Mouse (Mus musculus): ENCODE measurements around the gene Pgpep1l.
A peak's percentile ranks its signal among the peaks of the same experiment; 100 is the strongest.

The Pgpep1l gene

DNA sequence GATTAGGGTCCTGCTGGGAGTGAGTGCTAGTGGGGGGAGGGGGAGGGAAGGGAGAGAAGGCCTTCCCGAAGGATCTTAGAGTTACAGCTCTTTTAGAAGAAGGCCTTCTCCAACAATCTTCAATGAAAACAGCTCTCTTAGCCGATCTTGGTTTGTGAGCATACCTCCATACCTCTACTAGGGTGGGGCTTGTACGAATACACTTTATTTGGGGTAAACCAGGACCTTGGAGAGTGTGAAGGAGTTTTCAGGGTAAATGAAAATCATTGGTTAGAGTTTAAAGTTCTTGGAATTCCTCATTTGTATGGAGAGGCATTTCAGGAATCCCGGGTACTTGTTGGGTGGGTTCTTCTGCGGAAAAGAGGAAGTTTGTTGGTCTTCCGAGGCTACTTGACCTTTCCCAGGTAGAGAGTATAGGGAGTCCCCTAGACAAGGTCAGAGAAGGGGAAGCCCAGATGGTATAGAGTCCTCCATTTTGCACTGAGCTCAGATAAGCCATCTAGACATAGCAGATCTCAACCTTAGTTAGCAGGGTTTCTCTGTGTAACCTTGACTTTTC lies 4.4 kb downstream of the Pgpep1l start:
- no peak for DNase-seq (ENCODE audit: low spot score)

DNA sequence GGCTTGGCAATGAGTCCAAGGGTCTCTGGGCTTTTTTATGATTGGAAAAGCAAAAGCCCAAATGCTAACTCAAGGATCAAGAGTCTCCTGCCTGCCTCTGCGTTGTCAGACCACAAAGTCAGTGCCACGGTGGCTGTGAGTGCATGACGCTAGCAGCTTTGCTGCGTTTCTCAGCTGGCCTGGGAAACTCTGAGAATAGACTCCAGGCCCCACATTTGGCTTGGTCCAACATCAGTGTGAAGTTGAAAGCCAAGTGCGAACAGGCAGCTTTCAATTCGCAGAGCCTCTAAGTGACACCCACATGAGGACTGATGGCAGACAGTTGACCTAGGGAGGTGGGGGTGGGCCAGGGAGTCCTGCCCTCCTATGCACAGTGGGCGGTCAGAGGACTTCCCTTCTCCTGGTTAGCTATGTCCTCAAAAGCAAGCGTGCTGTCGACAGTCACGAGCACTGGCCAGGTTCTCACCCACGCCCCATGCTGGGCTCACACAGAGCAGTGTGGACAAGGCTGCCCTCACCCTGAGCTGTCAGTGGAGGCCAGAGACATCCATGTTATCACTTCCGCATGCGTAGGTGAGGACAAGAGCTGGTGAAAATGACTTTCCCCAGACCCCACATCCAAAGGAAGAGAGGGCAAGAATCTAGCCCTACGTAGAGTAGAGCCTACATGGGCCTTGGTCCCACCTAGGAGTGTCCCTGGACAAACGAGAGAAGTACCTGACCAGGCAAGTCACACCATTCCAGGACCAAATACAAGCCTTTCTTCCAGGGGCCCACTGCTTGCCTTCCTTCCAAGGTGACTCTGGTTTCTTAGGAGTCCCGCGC lies 5.5 kb downstream of the Pgpep1l start:
- no peak for DNase-seq (ENCODE audit: low spot score)

DNA sequence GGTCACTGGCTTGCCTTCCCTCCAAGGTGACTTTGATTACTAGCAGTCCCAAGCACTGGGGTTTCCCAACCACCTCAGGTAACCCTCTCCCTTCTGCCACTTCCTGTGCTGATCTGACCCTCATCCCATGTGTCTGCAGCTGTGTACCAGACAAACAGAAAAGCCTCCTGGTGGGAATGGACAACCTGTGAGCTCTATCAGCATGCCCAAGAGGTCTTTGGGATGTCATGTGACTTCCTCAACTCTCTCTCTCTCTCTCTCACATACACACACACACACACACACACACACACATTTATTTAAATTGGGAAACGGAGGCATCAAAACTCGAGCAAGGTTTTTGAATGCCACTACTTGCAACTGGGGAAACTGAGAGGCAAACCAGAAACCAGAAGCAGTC lies 6.3 kb downstream of the Pgpep1l start:
- no peak for DNase-seq (ENCODE audit: low spot score)

DNA sequence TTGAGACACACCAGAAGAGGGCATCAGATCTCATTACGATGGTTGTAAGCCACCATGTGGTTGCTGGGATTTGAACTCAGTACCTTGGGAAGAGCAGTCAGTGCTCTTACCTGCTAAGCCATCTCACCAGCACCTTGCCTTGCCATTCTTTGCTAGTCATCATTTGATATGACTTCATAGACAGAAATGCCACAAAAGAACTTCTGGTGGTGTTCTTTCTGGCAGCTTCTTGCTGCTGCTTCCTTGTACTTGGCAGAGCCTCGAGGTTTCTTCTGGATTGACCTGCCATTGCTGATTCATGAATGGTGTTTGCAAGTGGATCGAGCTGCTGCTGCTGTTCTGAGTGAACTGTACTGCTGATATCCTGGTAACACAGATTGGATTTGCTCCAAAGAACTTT lies 13.1 kb downstream of the Pgpep1l start:
- DNase-seq (ENCODE audit: low spot score) = no peak

DNA sequence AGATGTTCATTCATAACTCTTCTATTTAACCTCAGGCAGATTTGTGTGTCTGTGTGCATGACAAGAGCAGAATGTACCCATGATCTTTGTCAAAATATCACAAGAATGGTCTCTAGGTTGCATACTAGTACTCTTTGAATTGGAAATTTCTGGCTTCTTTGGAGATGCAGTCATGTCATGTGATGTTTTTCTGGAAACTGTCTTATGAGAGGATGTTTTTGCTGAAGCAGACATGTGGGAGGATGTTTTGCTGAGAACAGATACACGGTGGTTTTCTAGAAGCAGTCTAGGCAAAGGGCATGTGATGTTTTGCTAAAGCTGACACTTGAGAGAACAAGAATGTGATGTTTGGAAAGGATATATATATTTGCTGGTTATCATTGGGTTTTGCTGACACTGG lies 13.6 kb downstream of the Pgpep1l start:
- no peak for DNase-seq (ENCODE audit: low spot score)

DNA sequence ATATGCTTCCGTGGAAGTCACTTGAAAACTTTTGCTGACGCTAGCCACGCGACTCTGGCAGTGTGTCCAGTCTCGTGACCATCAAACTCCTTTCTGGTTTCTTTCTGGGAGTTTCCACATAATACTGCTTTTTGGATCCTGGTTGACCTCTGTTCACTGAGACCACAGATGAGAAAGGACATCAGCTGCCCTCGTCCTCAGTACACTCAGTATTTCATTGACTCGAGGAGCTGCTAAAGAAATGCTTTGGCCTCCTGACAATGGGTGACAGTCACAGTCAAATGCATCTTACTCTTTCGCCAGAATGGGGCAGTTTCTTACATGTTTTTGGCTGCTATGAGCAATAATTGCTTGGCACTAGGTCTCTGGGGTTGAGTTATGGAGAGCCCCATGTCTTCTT lies 17.8 kb downstream of the Pgpep1l start:
- DNase-seq (ENCODE audit: low spot score) = no peak

DNA sequence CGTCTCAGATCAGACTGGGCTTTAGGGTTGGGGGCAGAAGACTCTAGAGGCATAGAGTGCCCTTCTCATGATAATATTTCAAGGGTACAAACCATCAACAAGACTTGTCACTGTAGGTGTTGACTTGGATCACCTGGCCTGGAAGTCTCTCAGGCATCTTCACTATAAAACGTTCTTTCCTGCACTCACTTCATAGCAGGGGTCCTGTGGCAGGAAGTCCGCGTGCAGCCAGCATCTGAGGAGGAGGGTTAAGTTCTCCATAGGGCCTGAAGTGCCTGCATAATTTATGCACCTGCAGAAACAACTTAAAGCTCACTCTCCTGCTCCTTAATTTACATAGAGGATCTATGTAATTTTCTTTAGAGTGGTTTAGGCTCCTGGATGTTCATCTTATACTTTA lies 18.4 kb downstream of the Pgpep1l start:
- no peak for DNase-seq (ENCODE audit: low spot score)

DNA sequence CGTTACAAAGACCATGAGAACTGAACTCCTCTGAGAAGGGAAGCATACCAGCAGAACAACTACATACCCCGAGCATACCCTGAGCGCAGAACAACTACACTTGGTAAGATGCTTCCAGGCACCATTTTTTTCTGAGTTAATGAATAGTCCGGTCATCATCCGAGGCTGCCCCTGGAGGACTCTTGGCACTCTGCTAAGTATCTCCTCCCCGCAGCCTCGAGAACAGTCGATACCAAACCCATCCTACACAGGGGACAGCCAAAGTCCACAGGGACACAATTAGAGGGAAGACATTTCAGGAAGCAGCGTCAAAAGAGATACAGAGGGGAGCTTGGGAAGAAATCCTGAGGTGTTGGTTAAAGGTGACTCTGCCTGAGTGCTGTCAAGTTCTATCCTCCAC lies 22.8 kb downstream of the Pgpep1l start:
- no peak for DNase-seq (ENCODE audit: low spot score)

DNA sequence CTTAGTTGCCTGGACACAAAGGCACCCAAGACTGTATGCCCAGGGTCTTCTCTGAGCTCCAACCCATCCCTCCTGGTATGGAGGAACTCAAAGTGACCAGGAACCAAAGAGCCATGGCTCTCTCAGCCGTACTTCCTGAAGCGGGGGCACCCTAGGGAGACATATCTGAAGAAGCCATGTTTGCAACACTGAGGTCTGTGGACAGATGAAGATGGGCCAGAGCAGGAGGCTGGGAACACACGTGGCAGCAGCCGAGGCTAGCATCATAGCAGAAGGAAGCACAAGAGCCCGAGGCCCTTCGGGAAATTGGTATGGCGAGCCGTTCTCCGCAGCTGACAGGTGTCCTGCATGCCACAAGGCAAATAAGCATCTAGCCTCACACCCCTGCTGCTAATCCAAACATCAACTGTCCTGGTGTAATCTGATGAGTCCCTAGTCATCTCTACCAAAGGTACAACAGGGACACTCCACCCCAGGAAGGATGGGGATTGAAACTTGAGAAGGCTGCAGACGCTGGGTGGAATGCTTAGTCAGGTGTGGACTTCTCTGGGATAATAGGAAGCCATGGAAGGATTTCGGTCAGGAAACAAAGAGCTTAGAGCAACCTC lies 24.7 kb downstream of the Pgpep1l start:
- peak; percentile 12 for DNase-seq (ENCODE audit: low spot score)

DNA sequence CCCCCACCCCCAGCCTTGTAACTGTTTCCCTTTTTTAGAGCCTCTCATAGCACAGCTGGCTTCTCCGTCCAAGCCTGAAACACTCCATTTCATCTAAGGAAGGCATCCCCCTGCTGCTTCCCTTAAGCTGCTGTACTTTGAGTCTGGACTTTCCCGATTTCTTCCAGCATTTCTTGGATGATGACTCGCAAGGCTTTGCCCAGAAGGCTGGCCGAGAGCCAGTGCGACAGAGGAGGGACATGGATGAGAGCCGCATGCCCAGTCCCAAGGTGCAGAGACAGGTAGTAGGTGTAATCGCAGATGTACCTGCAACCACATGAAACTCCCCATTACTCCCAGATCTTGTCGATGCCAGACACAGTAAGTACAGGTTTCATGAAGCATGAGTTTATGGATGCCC lies 27.2 kb downstream of the Pgpep1l start:
- DNase-seq (ENCODE audit: low spot score) = no peak

DNA sequence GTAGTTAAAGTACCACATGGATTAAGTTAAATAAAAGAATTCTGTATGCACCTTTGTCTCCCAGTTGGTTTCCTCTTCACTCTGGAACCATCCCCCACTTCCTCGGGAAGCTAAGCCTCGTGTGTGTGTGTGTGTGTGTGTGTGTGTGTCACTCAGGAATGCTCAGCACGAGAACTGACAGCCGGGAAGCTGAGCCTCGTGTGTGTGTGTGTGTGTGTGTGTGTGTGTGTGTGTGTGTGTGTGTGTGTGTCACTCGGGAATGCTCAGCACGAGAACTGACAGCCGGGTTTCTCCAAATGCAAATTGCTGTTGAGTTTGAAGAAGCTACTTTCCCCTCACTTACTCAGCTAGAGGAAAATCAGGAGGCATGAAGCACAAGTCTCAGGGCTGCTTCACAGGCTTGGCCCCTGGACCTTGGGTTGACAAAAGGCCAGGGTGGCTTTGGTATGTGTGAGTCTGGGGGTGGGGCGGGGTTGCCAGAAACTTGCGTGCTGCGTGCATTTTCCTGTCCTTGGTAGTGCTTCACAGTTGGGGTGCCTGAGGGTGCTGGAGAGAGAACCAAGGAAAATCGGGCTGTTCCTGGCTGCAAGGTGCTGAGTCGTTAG lies 30.3 kb downstream of the Pgpep1l start:
- DNase-seq (ENCODE audit: low spot score) = peak; percentile 63

DNA sequence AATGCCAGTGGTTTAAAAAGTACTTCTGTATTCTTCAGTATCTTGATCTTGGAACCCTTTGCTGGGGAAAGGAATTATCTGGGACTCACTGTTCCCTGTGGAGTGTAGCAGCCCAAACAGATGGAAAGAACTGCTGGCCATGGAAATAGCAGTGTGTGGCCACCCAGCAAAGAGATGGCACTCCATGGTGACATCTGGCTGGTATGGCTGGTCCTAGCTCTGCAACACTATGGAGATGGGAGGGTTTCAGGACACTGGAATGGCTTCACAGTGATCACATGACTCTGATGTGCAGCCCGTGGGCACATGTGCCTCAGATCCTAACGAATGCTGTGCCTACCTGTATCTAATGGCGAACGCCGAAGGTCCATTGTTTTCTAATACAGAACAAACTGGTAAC lies 31.5 kb downstream of the Pgpep1l start:
- no peak for DNase-seq (ENCODE audit: low spot score)

DNA sequence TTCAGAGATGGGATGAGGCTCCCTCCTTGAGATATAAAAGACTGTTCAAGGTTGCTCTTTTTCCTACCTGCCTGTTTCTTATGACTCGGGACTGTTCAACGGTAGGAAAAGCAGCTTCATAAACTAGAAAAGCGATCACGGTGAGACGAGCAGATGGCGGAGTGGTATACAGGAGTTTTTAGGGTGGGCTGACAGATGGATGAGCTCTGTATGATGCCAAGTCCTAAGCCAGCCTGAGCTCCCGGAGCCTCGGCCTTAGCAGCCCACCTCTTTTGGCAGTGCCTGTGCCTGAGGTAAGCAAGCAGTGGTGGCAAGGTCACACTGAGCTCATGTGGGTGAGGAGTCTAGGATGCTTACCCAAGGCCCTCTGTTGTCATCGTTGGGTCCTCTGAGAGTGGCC lies 33.2 kb downstream of the Pgpep1l start:
- no peak for DNase-seq (ENCODE audit: low spot score)

DNA sequence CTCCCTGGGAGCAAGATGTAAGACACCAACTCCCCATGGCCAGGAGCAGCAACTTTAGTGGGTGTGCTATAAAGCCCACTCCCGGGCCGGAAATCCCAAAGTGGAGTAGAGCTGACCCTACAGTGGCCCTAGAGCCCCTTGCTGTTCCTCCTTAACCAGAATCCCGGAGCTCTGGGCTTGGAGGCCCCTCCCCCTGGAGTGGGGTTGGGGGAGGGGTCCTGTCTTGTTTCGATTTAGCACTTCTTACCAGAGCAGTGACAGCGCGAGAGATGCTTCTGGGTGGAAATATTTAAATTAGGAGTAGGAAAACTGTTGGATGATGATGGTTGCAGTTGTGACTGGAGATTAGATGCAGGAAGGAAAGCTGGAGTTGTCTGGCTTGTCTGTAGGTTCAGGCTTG lies 35.5 kb downstream of the Pgpep1l start:
- DNase-seq (ENCODE audit: low spot score) = no peak

DNA sequence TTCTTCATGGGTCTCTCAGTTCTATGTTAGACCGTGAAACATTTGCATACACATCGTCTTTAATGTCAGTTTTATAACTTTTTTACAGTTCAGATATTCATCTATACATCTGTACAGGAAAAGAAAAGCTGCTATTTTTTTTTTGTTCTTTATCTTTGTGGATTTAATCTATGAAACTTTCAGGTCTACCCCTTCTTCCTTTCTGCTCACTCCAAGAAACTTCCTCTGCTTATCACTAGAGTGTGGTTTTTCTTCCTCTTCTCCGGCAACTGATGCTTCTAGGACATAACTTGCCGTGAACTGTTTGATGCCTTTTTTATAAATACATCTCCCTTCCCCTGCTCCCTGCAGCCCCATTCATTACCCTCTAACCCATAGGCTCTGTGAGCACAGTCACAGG lies 36.4 kb downstream of the Pgpep1l start:
- DNase-seq (ENCODE audit: low spot score) = no peak

DNA sequence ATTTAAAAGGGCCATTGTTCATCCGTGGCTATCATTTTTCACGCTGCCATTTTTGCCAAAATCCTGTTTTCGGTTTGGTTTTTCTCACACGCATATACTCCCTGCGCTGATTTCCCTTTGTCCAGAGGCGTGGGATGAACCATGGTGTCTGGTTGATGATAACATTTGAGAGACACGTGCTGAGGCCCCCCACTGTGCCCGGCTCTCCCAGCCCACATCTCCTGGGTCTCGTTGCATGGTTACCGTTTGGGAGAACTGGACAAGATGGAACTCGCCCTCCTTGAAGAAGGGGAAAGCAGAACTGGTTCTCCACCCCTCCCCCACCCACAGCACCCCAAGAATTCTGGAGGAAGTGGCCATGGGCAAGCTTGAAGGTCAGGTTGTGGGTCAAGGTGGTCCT lies 37.0 kb downstream of the Pgpep1l start:
- DNase-seq (ENCODE audit: low spot score) = no peak

DNA sequence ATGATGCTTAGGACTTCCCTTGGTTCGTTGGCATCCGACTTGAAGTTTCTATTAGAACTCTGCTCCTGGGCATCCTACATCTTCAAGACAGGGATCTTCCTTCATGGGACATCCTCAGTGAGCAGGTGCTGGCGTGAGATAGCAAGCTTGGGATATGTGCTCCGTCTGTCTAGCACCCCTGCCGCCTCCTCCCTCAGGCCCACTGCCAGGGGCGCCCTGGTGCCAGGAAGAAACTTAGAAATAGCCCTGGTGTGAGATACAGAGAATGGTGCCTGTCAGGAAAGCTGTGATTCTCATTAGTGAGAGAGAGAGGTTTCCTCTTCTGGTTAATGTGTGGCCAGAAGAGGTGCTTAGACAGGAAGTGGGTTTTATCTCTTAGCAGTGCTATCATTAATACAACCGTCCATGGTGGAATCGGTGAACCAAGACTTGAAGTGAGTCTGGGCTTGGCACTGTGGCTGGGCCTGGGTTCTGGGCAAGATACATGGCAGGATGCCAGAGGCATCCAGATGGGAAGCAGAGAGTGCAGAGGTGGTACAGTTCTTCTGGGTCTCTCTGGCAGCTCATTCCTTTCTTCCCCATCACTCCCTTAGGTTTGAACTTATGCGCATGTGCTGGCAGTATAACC lies 38.5 kb downstream of the Pgpep1l start:
- DNase-seq (ENCODE audit: low spot score) = no peak

DNA sequence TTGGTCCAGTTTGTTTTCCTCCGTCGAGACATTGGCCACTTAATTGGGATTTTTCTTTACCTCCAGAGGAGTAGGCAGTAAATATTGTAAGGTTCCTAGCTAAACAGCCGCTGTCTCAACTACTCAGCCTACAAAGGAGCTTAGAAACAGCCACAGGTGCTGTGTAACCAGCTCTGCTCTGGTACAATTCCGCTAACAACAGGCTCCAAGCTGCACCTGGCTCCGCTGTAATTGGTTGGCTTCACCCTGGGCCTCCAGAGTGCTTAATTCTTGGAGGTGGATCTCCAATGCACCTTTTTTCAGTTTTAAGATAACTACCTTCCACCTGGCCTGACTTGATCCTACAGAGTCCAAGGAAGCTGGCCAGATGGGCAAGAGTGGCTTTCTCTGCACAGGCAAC lies 40.0 kb downstream of the Pgpep1l start:
- no peak for DNase-seq (ENCODE audit: low spot score)

DNA sequence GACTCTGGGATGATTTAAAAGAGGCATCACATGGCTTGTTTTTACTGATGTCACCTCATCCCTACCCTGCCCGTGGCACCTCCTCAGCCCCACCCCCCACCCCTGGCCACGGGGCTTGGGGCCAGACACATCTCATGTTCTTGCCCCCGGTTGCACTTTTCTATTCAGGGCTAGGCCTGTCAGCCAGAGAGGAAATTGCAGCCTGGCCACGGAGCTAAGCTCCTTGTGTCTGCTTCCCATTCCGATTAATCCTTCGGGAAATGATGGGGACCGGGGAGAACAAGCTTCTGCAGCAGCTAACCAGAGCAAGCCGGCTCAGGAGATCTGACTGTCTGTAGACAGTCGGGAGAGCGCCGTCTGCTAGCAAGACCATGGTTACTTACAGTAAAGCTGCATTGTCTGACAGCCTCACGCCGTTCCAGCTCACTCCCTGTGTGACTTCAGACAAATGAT lies 40.7 kb downstream of the Pgpep1l start:
- DNase-seq (ENCODE audit: low spot score) = peak; percentile 24

DNA sequence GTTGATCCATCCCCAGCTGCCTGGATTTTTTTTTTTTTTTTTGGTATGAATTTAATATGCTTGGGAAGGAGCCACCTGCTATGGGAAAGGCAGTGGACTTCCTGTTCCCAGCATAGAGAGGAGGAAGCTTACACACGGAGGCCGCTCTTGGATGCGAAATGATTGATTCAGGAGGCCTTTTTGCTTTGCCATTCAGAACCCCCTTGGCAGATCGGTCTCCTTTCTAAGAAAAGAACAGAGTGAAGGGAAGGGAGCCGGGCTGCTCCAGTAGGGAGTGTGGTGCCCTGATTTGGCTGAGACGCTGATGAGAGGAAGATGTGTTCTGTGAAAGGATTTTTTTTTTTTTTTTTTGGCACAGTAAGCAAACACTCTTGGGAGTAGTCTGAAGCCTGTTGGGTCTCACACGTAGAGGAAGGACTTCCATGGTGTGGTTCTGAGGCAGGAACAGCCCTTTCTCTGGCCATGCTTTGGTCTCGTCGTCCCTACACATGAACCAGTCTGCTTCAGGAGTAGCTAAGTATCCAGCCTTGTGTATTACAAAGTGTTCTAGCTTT lies 42.3 kb downstream of the Pgpep1l start:
- DNase-seq (ENCODE audit: low spot score) = no peak

DNA sequence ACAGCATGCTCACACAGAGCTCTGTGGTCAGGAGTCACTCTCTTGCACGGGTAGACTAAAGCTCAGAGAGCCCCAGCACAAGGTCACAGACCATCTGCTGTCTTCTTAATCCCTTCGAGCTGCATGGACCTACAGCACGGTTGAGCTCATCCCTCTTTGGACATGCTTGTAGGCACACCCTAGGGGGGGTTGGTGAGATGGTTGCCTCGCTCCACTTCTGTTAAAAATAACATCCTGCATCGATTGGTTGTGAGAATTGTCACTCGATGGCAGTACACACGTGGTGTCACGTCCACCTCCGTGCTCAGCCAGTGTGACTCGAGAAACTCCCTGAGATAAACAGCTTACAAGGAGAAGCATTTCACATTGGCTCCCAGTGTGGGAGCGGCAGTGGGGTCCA lies 45.2 kb downstream of the Pgpep1l start:
- DNase-seq (ENCODE audit: low spot score) = no peak

DNA sequence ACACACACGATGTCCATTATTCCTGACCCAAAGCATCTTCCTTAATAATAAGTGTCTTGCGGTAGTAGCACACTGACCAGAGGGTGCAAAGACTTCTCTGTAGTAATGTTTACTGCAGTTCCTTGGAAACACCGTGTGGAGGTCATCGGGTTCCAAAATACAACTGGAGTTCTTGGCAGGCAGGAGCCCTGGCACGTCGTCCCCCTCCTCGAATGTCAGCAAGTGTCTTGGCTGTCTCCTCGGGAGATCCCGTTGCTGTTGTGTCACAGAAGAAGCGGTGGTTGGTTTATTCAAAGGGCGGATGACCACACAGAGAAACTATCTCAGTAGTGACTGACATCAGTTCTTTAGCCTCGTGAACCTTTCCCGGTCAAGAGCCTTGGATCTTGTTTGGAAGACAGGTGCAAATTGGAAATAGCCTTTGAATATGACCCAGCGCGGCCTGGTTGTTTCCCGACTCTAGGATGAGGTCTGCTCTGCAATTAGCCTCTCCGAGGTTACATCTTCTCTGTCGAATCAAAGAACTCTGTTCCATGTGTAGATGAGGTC lies 48.4 kb downstream of the Pgpep1l start:
- DNase-seq (ENCODE audit: low spot score) = no peak
